Mouse (Mus musculus): ENCODE measurements around the gene Nek6. TPM values are rescaled to one million over a fixed set of nuclear protein-coding genes. Genes with fewer than 3 reads are reported as not detected.

The Nek6 gene
- polyA plus RNA-seq, 1 experiment from 2014 or later = 47.6 TPM

DNA sequence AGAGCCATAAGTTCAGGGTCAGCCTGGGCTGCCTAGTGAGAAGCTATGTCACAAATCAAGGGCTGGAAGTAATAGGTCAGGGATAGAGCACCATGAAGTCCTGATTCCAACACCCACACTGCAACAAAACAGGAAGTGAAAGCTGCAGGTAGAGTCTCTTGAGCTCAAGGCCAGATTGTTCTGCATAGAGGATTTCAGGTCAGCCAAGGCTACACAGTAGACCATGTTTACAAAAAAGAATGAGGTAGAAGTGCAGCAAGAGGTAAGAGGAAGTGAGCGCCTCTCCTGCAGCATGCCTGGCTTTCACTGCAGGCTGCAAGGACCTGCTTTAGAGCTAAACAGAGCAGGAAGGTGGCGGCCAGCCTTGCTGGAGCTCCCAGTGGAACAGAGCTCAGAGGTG is 63.3 kb downstream of the Nek6 start:
- ATAC-seq (ENCODE audit: low read depth) = no peak
- no peak overlapping the region for H3K9ac ChIP-seq (ENCODE audit: low read depth, low read length)
- no peaks in the 10 kb centered on the region for H3K4me1 ChIP-seq (ENCODE audit: control insufficient read depth, low read depth, low read length)
- H3K9me3 ChIP-seq (replicated peaks; ENCODE audit: control insufficient read depth, low read length) = no peaks in the 10 kb centered on the region
- peaks cover 3% of the 10 kb centered on the region for H3K36me3 ChIP-seq (ENCODE audit: control insufficient read depth, insufficient read depth)
- no peak overlapping the region for H3K27ac ChIP-seq (ENCODE audit: low read length)
- no peaks in the 10 kb centered on the region for H3K27me3 ChIP-seq (ENCODE audit: control insufficient read depth, insufficient read depth, low read depth, low read length)
- H3K4me3 ChIP-seq (ENCODE audit: low read depth, low read length) = no peak overlapping the region
- H3K4me2 ChIP-seq (ENCODE audit: low read depth, low read length) = no peak overlapping the region
- WGBS (ENCODE audit: insufficient replicate concordance) = 73% methylated on average over 2 of the region's 2 CpGs

- H3K9ac ChIP-seq (ENCODE audit: low read depth, low read length) = no peak overlapping the region
- no peaks in the 10 kb centered on the region for H3K27me3 ChIP-seq (ENCODE audit: control insufficient read depth, insufficient read depth, low read depth, low read length)
- no peak for ATAC-seq (ENCODE audit: low read depth)
- H3K9me3 ChIP-seq (replicated peaks; ENCODE audit: control insufficient read depth, low read length) = no peaks in the 10 kb centered on the region
- H3K4me2 ChIP-seq (ENCODE audit: low read depth, low read length) = no peak overlapping the region
- H3K27ac ChIP-seq (ENCODE audit: low read length) = no peak overlapping the region
- 75% methylated on average over 13 of the region's 13 CpGs for WGBS (ENCODE audit: insufficient replicate concordance)
- no peaks in the 10 kb centered on the region for H3K4me1 ChIP-seq (ENCODE audit: control insufficient read depth, low read depth, low read length)
- no peaks in the 10 kb centered on the region for H3K36me3 ChIP-seq (ENCODE audit: control insufficient read depth, insufficient read depth)
- no peak overlapping the region for H3K4me3 ChIP-seq (ENCODE audit: low read depth, low read length)
Measured at GRCm38 (mm10) chr2:38578602-38579521, 67.4 kb downstream of the Nek6 start.

DNA sequence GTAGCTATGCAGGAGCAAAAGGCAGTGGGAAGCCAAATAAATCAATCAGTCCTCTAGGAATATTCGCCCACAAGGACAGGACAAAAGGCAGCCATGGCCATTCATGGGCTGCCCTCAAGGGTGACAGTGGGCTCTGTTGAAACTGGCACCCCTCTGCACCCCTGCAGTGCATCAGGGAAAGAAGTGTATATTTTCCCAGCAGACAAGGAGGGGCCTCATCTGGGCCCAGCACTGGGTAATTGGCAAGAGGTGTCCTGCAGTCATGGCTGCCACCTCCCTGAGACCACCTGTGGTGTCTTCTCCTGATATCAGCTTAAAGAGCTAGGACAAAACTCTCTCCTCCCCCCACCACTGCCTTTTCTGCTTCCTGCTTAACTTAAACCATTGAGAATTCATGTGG is 68.1 kb downstream of the Nek6 start:
- Histone ChIP-seq H3K4me2 (ENCODE audit: low read depth, low read length) (no peak overlapping the region), H3K4me1 (ENCODE audit: control insufficient read depth, low read depth, low read length) (no peaks in the 10 kb centered on the region), H3K27ac (ENCODE audit: low read length) (no peak overlapping the region), H3K9me3 (replicated peaks; ENCODE audit: control insufficient read depth, low read length) (no peaks in the 10 kb centered on the region), H3K36me3 (ENCODE audit: control insufficient read depth, insufficient read depth) (no peaks in the 10 kb centered on the region), H3K9ac (ENCODE audit: low read depth, low read length) (no peak overlapping the region), H3K4me3 (ENCODE audit: low read depth, low read length) (no peak overlapping the region), H3K27me3 (ENCODE audit: control insufficient read depth, insufficient read depth, low read depth, low read length) (no peaks in the 10 kb centered on the region)
- WGBS (ENCODE audit: insufficient replicate concordance) = 43% methylated on average over 1 of the region's 1 CpGs
- no peak for ATAC-seq (ENCODE audit: low read depth)

DNA sequence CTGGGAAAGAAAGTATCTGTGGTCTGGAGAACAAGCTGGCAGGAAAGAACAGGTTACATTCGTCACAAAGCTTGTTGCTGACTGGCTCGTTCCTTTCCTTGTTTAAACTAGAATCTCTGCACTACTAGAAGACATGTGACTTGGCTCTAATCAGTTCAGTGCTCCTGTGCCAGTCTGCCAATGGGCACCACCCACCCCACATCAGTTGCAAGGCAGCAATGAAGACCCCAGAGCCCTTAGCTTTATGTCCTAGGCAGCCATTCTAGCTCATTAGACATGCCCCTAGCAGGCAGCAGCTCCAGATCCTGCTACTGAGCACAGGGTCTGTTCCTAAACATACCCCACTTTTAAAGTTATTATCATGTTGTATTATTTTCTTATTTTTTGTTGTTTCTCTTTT is 72.5 kb downstream of the Nek6 start:
- Histone ChIP-seq H3K27me3 (ENCODE audit: control insufficient read depth, insufficient read depth, low read depth, low read length) (no peaks in the 10 kb centered on the region), H3K4me1 (ENCODE audit: control insufficient read depth, low read depth, low read length) (peaks cover 3% of the 10 kb centered on the region), H3K27ac (ENCODE audit: low read length) (no peak overlapping the region), H3K4me3 (ENCODE audit: low read depth, low read length) (no peak overlapping the region), H3K9me3 (replicated peaks; ENCODE audit: control insufficient read depth, low read length) (no peaks in the 10 kb centered on the region), H3K36me3 (ENCODE audit: control insufficient read depth, insufficient read depth) (peaks cover 6% of the 10 kb centered on the region), H3K9ac (ENCODE audit: low read depth, low read length) (no peak overlapping the region), H3K4me2 (ENCODE audit: low read depth, low read length) (no peak overlapping the region)
- no peak for ATAC-seq (ENCODE audit: low read depth)
- WGBS (ENCODE audit: insufficient replicate concordance) = 72% methylated on average over 2 of the region's 2 CpGs

DNA sequence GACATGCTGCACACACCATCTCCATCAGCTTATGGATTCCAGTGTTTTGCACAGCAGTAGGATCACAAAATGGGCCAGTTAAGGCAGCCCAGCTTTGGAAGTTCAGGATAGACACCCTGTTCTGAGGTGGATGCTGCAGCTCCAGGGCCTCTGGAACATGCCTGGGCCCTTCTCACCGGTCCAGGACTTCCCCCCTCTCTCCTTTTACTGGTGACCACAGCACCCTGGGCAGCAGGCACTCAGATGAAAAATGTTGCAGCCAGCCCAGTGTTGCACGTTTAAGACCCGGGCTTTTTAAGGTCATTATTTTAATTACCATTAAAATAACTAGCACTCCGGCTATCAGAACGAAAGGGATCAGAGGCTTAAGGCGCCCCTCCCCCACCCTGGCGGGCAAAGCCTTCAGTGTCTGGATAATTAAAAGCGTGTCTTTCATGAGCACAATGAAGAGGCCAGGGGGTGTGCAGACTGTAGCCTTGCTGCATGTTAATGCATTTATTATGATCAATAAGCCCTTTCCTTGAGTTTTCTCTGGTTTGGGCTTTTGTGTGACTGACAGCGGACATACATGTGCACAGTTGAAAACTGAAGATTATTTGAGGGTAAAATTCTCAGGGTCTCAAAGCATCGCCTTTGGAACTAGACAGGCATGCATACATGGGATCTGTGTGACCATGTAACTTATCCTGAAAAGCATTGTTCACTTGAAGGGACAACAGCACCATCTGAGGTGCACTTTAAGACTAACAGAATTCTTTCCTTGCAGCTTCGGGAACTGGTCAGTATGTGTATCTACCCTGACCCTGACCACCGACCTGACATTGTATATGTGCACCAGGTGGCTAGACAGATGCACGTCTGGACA is 73.3 kb downstream of the Nek6 start:
- no peak overlapping the region for H3K4me2 ChIP-seq (ENCODE audit: low read depth, low read length)
- H3K4me1 ChIP-seq (ENCODE audit: control insufficient read depth, low read depth, low read length) = peaks cover 3% of the 10 kb centered on the region
- H3K27ac ChIP-seq (ENCODE audit: low read length) = no peak overlapping the region
- H3K9ac ChIP-seq (ENCODE audit: low read depth, low read length) = no peak overlapping the region
- H3K9me3 ChIP-seq (replicated peaks; ENCODE audit: control insufficient read depth, low read length) = no peaks in the 10 kb centered on the region
- no peak for ATAC-seq (ENCODE audit: low read depth)
- H3K4me3 ChIP-seq (ENCODE audit: low read depth, low read length) = no peak overlapping the region
- H3K36me3 ChIP-seq (ENCODE audit: control insufficient read depth, insufficient read depth) = peaks cover 9% of the 10 kb centered on the region
- whole genome bisulfite sequencing (ENCODE audit: insufficient replicate concordance) = 64% methylated on average over 13 of the region's 13 CpGs
- no peaks in the 10 kb centered on the region for H3K27me3 ChIP-seq (ENCODE audit: control insufficient read depth, insufficient read depth, low read depth, low read length)

- Histone ChIP-seq H3K36me3 (ENCODE audit: control insufficient read depth, insufficient read depth) (peaks cover 14% of the 10 kb centered on the region), H3K27ac (ENCODE audit: low read length) (no peak overlapping the region), H3K27me3 (ENCODE audit: control insufficient read depth, insufficient read depth, low read depth, low read length) (no peaks in the 10 kb centered on the region)
Measured at GRCm38 (mm10) chr2:38585379-38585736, 73.9 kb downstream of the Nek6 start.

GRCm38 (mm10) chr2:38586733-38587132 is 75.3 kb downstream of the Nek6 start:
- H3K27me3 ChIP-seq (ENCODE audit: control insufficient read depth, insufficient read depth, low read depth, low read length) = no peaks in the 10 kb centered on the region
- peaks cover 5% of the 10 kb centered on the region for H3K4me1 ChIP-seq (ENCODE audit: control insufficient read depth, low read depth, low read length)
- no peak overlapping the region for H3K9ac ChIP-seq (ENCODE audit: low read depth, low read length)
- peaks cover 15% of the 10 kb centered on the region for H3K36me3 ChIP-seq (ENCODE audit: control insufficient read depth, insufficient read depth)
- WGBS (ENCODE audit: insufficient replicate concordance) = 71% methylated on average over 6 of the region's 6 CpGs
- no peak overlapping the region for H3K4me3 ChIP-seq (ENCODE audit: low read depth, low read length)
- no peak overlapping the region for H3K27ac ChIP-seq (ENCODE audit: low read length)
- no peaks in the 10 kb centered on the region for H3K9me3 ChIP-seq (replicated peaks; ENCODE audit: control insufficient read depth, low read length)
- H3K4me2 ChIP-seq (ENCODE audit: low read depth, low read length) = no peak overlapping the region
- ATAC-seq (ENCODE audit: low read depth) = no peak

More at GRCm38 (mm10) chr2:38585379-38585736, 73.9 kb downstream of the Nek6 start:
- ATAC-seq (ENCODE audit: low read depth) = peak; percentile 56
- Histone ChIP-seq H3K4me2 (ENCODE audit: low read depth, low read length) (no peak overlapping the region), H3K4me1 (ENCODE audit: control insufficient read depth, low read depth, low read length) (peaks cover 3% of the 10 kb centered on the region), H3K9ac (ENCODE audit: low read depth, low read length) (no peak overlapping the region), H3K9me3 (replicated peaks; ENCODE audit: control insufficient read depth, low read length) (no peaks in the 10 kb centered on the region), H3K4me3 (ENCODE audit: low read depth, low read length) (no peak overlapping the region)
- 67% methylated on average over 5 of the region's 5 CpGs for WGBS (ENCODE audit: insufficient replicate concordance)

GRCm38 (mm10) chr2:38591751-38592459 is 80.5 kb downstream of the Nek6 start:
- no peak overlapping the region for H3K4me2 ChIP-seq (ENCODE audit: low read depth, low read length)
- no peak overlapping the region for H3K4me3 ChIP-seq (ENCODE audit: low read depth, low read length)
- H3K36me3 ChIP-seq (ENCODE audit: control insufficient read depth, insufficient read depth) = peaks cover 15% of the 10 kb centered on the region
- no peaks in the 10 kb centered on the region for H3K27me3 ChIP-seq (ENCODE audit: control insufficient read depth, insufficient read depth, low read depth, low read length)
- H3K27ac ChIP-seq (ENCODE audit: low read length) = no peak overlapping the region
- 66% methylated on average over 6 of the region's 6 CpGs for whole genome bisulfite sequencing (ENCODE audit: insufficient replicate concordance)
- ATAC-seq (ENCODE audit: low read depth) = no peak; the same call in 1 of the 2 replicates
- peaks cover 3% of the 10 kb centered on the region; the same call in 1 of the 2 replicates for H3K4me1 ChIP-seq (ENCODE audit: control insufficient read depth, low read depth, low read length)
- no peaks in the 10 kb centered on the region for H3K9me3 ChIP-seq (replicated peaks; ENCODE audit: control insufficient read depth, low read length)
- H3K9ac ChIP-seq (ENCODE audit: low read depth, low read length) = no peak overlapping the region
